Mouse (Mus musculus): ENCODE data around the gene A830031A19Rik.

DNA sequence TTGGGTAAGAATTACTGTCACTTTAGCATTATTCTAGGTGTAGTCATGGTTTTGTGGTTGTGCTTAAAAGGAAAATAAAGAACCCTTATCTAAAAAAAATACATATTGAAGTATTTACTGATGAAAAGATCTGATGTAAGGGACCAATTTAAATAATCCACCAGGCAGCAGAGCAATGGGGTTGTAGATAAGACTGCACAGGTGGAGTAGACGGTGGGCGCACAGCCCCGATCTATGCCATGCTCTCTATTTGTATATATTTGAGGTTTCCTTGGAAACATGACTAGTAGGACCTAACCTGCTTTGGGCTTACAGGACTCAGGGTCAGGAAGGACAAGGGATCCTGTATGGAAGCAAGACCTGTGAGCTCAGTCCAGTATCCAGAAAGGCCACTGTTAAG lies 34.5 kb upstream of the A830031A19Rik start:
- TF ChIP-seq CTCF (IDR thresholded peaks at IDR 0.05; ENCODE audit: extremely low read depth, insufficient read length, insufficient replicate concordance, low read depth, low read length) (no peak), POLR2A (IDR thresholded peaks at IDR 0.05; ENCODE audit: low read depth, low read length) (no peak)
